Mouse (Mus musculus): Measurements from ENCODE around the gene Depdc7. TPM values are rescaled to one million over a fixed set of nuclear protein-coding genes. Genes with fewer than 3 reads are reported as not detected.

Depdc7 gene
- total RNA-seq (2021): 1 to 10 TPM; 2.4 to 3.3 TPM
- long read RNA-seq, experiment 1, transcript Depdc7-201 (9 exons, 1,801 nt): major isoform, 8 of 11 reads
- long read RNA-seq, experiment 1, partial matches to known transcripts: 0 of 11 reads
- long read RNA-seq, experiment 1, other reads (novel, unspliced or antisense): 3 of 11 reads
- long read RNA-seq, experiment 2, transcript Depdc7-201 (9 exons, 1,801 nt): major isoform, 6 of 6 reads
- long read RNA-seq, experiment 2, partial matches to known transcripts: 0 of 6 reads
- long read RNA-seq, experiment 2, other reads (novel, unspliced or antisense): 0 of 6 reads

DNA sequence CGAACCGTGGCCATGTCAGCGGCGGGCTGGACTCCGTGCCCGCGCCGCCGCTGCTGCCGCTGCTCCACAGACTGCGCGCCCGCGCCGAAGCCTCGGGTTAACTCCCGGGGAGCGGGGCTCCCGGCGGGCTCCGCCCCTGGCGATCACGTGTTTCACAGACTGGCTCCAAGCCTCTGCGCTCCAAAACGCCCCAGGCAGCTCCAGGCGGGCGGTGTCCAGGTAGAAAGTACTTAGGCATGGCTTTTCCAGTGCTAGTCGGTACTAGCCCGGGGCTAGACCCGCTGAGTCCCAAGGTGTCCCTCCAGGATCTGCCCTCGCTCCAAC lies at the start of gene Depdc7:
Gene Depdc7, minus strand, starts transcription at position 138 of the 324 bp plus-strand sequence.
- peak; percentile 85 to 90 for DNase-seq (ENCODE audit: low spot score in 2 of 2)

DNA sequence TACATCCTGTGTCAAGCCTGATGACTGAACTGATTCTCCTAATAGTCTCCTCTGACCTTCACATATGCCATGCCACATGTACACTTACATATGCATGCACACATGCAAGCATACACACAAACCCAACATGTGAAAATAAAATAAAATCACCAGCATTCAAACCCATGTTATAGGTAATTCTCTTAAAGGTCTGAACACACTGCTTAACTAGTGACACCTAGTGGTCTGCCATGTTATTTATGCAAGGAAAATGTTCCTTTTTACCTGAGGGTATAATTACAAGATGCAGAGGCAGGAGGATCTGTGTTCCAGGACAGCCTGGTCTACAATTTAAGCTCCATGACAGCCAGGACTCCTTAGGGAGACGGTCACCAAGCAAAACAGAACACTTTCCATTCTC lies 32.1 kb upstream of the Depdc7 start:
- no peak for DNase-seq (ENCODE audit: low spot score in 2 of 2)

- DNase-seq (ENCODE audit: low spot score in 2 of 2): no peak
Observed at GRCm38 (mm10) chr2:104768697-104769096, 26.0 kb upstream of the Depdc7 start.

DNA sequence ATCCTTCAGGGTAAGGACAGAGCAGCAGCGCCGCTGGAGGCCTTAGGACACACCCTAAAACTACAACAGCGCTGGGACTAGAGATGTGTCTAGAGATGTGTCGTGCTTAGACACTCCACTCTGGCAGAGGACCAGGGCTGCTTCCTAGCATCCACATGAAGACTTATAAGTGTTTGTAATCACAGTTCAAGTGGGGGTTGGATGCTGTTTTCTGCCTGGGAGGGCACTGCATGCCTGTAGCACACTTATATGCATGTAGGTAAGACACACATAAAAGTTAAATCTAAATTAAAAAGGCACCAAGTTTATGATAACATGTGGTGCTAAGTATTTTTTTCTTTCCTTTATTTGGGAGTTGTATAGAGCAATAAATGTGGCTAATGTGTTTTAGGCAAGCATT lies 21.3 kb upstream of the Depdc7 start:
- DNase-seq (ENCODE audit: low spot score in 2 of 2): no peak

DNA sequence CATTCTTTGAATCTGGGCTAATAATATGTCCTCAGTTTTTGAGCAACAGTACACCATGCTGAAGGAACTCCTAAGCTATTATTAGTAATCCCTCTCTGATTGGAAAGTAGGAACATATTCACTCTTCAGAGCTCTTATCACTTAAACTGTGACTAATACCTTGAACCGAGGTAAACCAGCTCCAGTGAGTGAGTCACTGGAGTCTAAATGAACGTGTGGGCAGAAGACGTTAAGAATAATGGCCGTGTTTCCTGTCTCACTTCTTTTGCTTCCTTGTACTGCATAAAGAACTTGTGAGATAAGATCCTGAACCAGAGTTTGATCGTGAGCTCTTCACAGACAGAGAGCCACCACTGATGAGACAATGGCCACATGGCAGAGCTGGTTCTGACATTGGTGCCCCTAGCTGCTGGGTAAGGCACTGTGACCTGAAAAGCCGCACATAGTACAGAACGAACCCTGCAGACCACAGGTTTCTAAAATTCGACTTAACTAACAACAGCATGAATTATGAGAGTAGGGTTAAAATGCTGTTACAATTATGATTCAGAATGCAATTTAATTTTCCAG lies 20.5 kb upstream of the Depdc7 start:
- no peak for DNase-seq (ENCODE audit: low spot score in 2 of 2)

DNA sequence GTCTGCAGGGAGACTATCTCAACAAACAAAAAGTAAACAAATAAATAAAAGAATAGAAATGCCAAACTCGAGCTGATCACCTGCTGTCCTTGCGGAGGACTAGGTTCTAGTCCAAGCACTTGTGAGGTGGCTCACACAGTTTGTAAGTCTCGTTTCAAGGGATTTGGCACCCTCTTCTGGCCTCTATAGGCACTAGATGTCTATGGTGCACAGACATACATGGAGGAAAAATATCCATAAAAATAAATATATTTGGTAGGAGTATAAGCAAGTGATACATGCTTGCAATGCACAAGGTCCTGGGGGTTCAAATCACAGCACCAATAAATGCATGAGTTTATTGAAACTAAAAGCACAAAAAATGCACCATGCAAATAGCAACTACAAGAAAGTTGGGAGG lies 7.9 kb upstream of the Depdc7 start:
- no peak for DNase-seq (ENCODE audit: low spot score in 2 of 2)

DNA sequence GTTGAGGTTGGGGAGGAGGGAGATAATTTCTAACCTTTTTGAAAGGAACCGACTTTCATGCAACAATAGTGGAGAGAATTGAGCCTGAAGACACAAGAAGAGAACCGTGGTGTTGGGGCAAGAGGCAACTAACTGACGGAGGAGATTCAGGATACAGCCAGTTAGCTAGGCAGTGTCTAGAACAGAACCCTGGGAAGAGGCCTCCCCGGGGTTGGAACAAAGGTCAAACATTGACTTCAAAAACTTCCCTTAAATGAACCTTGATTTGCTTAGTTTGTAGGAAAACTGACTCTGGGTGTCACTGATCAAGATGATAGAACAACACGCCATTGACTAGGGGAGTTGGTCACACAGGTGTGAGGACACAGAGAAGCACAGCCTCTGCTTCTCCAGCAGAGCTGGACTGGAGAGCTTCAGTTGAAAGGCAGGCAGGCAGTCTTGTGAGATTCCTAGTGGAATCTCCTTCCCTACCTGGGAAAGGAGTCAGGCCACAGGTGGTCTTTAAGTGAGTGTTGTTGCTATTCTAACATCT lies 6.0 kb upstream of the Depdc7 start:
- no peak for DNase-seq (ENCODE audit: low spot score in 2 of 2)

DNA sequence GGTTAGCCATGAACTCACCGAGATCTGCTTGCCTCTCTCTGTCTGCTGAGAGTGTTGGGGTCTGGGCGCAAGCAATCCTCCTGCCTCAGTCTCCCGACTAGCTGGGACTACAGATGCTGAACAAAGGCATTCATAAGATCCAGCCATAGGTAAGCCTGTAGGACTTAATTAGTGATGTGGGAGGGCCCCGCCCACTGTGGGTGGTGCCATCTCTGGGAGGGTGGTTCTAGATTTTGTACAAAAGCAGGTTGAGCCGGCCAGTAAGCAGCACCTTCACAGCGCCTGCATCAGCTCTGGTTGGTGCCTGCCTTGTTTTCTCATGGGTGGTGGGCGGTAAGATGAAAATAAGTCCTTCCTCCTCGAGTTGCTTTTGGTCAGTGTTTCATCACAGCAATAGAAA lies 3.6 kb upstream of the Depdc7 start:
- no peak for DNase-seq (ENCODE audit: low spot score in 2 of 2)

DNA sequence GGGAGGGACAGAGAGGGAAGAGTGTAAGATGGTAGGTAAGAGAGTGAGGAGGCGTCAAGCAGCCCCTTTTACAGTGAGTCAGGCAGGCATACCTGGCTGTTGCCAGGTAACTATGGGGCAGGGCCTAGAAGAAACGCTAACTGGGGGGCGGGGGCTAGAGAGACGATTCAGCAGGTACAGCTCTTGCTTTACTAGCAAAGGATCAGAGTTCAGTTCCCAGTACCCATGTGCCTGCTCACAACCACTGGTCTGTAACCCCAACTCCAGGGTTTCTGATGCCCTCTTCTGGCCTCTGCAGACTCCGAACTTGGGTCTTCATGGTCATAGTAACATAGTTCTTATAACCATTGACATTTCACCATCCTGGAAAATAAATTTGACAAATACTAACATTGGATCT lies 1.3 kb upstream of the Depdc7 start:
- DNase-seq (ENCODE audit: low spot score in 2 of 2): no peak

DNA sequence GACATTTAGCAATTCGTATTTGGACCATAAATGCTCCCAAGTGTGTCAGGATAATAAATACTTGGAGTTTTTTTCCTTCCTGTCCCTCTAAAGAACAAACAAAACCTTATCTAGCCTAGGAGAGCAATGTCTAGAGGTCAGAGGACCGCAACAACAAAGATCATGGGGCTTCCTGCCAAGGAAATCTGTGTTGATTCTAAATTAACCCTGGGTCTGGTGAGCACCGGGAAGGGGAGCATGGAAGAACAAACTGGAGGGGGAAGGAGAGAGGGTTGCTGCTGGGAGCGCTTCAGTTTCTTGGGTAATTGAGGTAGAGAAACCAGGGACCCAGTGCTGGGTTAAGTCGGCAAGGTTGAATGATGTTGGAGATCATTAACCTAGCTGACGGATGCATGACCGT lies 482 bp upstream of the Depdc7 start:
- no peak for DNase-seq (ENCODE audit: low spot score in 2 of 2)

GRCm38 (mm10) chr2:104741896-104742740 lies 560 bp downstream of the Depdc7 start:
- no peak for DNase-seq (ENCODE audit: low spot score in 2 of 2)

DNA sequence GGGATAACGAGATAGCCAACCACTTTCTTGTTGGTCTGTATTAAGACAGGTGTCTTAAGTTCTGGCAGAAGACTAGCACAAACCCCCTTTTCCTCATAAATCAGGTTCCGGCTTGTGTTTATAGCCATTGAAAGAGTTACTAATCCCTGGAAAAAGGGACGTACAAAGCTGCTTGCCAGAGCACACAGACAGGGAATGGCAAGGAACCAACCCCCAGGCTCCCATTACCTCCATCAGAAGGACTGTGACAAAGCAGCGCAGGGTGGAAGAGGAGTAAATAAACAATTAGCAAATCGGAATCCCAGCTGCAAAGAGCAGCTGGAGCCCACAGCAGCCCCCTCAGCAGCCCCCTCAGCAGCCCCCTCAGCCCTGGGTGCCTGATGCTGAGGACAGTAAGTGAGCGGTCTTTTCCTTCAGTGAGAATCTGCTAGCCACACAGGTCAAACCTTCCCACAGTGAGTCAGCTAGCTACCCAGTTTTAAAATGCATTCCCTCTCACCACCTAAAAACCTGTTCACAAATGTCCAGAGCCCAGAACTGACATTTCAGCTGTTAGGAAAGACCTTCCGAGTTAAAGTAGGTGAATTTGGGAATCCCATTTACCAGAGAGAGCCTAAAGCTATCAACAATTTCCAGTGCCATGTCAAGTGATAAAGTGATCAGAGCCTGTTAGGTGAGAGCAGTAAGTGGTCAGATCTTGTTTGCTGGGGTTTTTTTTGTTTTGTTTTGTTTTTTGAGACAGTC lies 1.5 kb downstream of the Depdc7 start:
- no peak for DNase-seq (ENCODE audit: low spot score in 2 of 2)

DNA sequence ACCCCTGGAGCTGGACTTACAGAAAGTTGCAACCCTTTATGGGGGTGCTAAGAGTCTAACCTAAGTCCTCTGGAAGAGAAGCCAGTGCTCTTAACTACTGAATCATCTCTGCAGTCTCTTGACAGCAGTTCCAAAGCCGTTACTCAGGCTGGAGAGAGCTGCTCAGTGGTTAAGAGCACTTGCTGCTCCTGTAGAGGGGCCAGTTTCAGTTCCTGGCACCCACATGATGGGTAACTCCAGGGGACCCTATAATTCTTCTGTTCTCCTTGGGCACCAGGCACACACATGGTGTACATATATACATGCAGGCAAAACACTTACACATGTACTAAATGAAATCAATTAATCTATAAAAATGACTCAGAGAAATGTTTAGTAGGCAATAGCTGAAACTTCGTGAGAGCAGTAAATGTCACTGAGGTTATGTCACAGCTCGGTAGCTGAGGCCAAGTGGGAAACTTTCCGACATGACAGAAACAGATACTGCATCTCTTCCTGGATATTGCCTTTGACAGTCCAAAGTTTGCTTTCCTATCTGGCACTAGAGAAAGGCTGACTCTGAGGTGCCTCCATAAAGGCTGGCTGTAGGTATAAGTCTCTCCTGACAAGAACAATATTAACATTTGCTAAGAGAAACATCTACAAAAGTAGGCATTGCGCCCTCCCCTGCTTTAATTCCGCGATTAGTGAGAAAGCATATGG lies 2.3 kb downstream of the Depdc7 start:
- no peak for DNase-seq (ENCODE audit: low spot score in 2 of 2)

GRCm38 (mm10) chr2:104739691-104740090 lies 3.0 kb downstream of the Depdc7 start:
- DNase-seq (ENCODE audit: low spot score in 2 of 2): no peak

GRCm38 (mm10) chr2:104736241-104736640 lies 6.4 kb downstream of the Depdc7 start:
- no peak for DNase-seq (ENCODE audit: low spot score in 2 of 2)

- DNase-seq (ENCODE audit: low spot score in 2 of 2): no peak
Observed at GRCm38 (mm10) chr2:104732562-104733256, 10.0 kb downstream of the Depdc7 start.

DNA sequence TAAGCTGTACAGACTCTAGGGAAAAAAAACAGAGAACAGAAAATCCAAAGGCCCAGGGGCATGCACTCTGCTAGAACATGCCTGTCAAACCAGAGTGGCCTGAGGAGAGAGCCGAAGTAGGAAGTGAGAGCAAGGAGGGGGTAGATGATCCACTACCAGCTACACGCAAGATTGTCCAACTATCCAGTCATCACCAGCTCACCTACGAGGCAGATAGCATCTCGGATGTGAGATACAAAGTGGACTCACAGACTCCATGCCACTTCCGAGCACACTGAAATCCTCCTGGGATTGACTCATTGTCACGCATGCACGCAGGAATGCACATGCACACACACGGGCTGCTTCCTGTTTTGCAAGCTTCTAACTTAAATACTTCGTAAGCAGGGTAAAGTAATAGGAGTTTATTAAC lies 10.6 kb downstream of the Depdc7 start:
- DNase-seq (ENCODE audit: low spot score in 2 of 2): no peak

DNA sequence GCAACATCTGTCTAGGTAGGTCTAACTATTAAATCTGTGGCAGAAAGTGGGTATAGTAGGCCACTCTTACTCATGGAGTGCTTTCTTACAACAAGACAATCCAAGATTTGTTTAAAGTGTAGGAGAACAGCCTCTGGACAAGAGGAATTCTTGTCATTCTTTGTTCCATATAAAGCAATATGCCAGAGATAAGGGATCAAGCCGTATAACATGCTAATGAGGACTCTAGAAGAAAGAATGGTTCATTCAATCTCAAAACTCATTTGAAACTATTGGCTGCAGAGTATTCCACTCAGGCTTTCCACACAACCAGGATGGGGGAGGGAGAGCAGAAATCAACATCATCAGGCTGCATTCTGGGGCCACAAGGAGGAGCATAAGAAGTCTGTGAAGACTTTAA lies 15.3 kb downstream of the Depdc7 start:
- DNase-seq (ENCODE audit: low spot score in 2 of 2): no peak

- DNase-seq (ENCODE audit: low spot score in 2 of 2): no peak
Observed at GRCm38 (mm10) chr2:104722021-104722420, 20.7 kb downstream of the Depdc7 start.

GRCm38 (mm10) chr2:104717827-104718226 lies 24.9 kb downstream of the Depdc7 start:
- DNase-seq (ENCODE audit: low spot score in 2 of 2): no peak

All from gastrocnemius, postnatal 4 days (tissue).